Mouse (Mus musculus): ENCODE measurements around the gene Vapa.
"Not testable (repeated sequence)": the region's sequence is repeated elsewhere in the genome, so short reads cannot be mapped to it uniquely, and the experiment has no call there.

Vapa gene

DNA sequence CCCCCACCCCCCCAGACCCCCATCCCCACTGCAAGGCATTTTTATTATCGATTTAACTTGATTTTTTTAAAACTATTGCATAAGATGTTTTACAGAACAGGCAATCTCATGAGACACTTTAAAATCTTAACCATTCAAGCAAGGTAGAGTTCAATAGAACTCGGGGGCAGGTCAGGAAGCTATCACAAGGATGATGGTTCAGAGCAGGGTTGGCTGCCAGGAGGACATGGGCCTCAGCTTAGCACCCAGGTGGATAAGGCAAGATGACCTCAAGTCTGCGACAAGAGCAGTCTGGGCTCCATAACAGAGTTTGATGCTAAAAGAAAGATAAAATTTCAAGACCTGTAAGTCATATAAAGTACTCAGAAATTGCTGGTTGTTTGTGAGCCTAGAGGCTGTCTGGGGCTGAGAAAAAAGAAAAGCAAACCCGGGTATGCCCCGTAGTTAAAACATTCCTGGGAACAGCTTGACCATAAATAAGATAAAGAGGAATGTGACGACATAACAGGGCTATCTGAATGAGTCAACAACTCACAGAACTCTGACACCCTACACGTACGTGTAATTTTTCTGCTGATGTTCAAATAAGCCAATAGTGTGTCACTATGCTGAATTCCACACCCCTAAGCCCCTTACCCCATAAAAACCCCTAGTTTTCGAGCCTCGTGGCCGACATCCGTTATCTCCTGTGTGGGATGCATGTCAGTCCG lies 15.6 kb upstream of the Vapa start:
- in situ Hi-C loops (cut with MboI; ENCODE audit: low pct_unique_long_range_greater_than_20kb in 1 of 2, low sequenced_read_pairs in 2 of 2, unreplicated experiment in 1 of 2) = not testable (repeated sequence)

- in situ Hi-C loops (cut with MboI; ENCODE audit: low pct_unique_long_range_greater_than_20kb in 1 of 2, low sequenced_read_pairs in 2 of 2, unreplicated experiment in 1 of 2) = no loop called here
These were observed 12.9 kb upstream of the Vapa start for GRCm38 (mm10) chr17:65626301-65626700.

DNA sequence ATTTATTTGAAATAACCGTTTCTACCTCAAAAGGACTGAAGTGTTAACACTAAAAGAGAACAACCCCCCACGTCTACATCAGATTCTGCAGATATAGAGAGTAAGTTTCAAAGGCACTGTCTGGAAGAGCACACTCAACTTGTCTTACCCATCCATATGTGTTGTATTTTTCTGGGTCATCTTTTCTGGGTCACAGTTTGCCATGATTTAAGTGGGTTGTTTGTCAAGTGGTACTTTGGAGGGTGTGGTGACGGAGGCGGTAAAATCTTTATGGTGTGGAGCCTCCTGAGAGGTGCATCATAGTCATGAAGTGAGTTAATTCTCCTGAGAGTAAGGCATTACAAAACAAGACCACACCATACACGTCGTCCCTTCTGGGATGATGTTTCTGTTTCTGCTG lies 12.2 kb upstream of the Vapa start:
- in situ Hi-C loops (cut with MboI; ENCODE audit: low pct_unique_long_range_greater_than_20kb in 1 of 2, low sequenced_read_pairs in 2 of 2, unreplicated experiment in 1 of 2) = no loop called here

DNA sequence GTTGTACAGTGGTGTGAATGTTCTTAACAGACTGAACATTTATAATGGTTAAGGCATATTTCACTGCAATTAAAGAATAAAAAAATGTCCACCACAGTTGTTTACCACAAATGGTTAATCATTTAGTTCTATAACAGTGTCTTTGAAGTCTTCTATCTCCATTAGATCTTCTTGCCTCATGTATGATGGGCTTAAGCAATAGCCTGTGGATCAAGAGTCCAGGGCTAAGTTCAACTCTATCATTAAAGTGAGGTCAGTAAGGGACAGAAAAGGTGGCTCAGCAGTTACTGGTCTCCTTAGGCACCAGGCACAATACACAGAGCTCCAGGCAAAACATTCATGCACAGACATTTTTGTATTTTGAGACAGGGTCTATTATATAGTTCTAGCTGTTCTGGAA lies 9.8 kb upstream of the Vapa start:
- in situ Hi-C loops (cut with MboI; ENCODE audit: low pct_unique_long_range_greater_than_20kb in 1 of 2, low sequenced_read_pairs in 2 of 2, unreplicated experiment in 1 of 2) = no loop called here

- in situ Hi-C loops (cut with MboI; ENCODE audit: low pct_unique_long_range_greater_than_20kb in 1 of 2, low sequenced_read_pairs in 2 of 2, unreplicated experiment in 1 of 2) = no loop called here
These were observed 5.1 kb upstream of the Vapa start for GRCm38 (mm10) chr17:65618431-65618830.

- in situ Hi-C loops (cut with MboI; ENCODE audit: low pct_unique_long_range_greater_than_20kb in 1 of 2, low sequenced_read_pairs in 2 of 2, unreplicated experiment in 1 of 2) = no loop called here
These were observed 2.3 kb upstream of the Vapa start for GRCm38 (mm10) chr17:65615678-65616077.

DNA sequence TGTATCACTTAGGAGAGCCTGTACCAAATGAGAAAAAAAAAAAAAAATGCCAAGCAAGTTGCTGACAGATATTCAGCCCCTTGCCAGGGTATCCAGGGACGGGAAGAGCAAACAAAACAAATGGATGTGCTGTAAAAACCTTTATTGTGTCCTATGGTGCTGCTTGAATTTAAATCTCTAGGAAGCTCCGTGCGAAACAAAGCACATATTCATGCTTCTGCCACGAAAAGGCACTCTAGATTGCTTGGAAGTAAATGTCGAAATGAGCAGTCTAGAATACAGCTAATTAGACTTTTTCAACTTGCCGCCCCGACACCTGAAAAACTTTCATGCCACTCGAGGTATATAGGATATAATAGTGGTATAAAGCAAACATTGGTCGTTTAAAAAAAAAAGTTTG lies 1.1 kb upstream of the Vapa start:
- in situ Hi-C loops (cut with MboI; ENCODE audit: low pct_unique_long_range_greater_than_20kb in 1 of 2, low sequenced_read_pairs in 2 of 2, unreplicated experiment in 1 of 2) = no loop called here

DNA sequence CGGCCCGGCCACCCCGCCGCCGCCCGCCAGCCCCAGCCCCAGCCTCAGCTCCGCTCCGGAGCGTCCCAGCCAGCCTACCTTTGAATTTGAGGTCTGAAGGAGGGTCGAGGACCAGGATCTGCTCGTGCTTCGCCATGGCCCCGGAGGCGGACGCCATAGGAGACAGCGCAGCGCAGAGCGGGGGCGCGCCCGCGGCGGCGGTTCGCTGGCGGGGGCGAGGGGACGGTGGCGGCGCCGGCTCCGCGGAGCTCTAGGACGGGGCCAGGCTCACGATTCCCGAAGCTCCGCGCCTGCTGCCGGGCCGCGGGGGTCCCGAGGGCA lies 253 bp downstream of the Vapa start:
- in situ Hi-C loops (cut with MboI; ENCODE audit: low pct_unique_long_range_greater_than_20kb in 1 of 2, low sequenced_read_pairs in 2 of 2, unreplicated experiment in 1 of 2) = no loop called here

DNA sequence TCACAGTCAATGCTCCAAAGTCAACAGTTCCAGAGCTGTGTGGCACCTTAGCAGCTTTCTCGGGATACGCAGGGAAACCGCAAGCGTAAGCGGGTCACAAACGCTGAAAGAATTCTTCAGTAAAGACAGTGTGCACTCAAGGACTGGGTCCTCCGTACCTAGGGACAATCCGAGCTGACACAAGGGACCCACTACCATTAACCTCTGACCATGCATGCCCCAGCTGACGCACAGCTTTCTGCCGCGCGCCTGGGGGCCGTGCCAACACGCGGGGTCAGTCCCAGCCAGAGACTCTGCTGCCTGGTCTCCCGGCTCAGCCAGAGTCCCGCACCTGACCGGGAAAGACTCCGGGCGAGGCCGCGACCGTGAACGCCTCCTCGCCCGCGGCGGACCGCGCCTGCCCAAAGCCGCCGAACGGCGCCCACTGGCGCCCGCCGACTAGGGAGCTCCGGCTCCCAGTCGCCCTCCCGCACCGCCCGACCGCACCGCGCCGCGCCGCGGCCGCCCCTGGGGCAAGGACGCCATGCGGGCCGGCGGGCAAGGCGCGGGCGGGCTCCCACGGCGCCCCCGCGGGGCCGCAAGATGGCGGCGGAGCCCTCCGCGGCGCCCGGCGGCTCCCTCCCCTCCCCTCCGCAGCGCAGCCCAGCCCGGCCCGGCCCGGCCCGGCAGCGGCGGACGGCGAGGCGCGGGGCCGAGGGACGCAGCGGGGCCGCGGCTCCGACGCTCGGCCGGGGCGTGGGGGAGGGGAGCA lies 789 bp downstream of the Vapa start:
- in situ Hi-C loops (cut with MboI; ENCODE audit: low pct_unique_long_range_greater_than_20kb in 1 of 2, low sequenced_read_pairs in 2 of 2, unreplicated experiment in 1 of 2) = no loop called here

DNA sequence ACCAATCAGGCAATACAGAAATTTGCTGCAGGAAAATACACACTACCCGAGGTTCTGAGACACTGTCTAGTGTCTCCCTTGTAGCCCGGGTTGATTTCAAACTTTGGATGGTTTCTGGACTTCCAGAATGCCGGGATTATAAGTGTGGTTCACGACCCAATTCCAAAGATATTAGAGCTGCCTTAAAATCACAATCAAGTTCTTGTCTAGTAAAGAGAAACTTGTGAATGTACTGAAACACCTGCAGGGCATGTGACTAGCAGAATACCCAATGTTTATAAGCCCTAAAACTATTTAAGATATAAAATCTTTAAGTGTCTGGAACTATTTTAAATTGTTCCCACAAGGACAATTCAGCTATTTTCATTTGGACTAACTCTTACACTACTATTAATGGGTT lies 1.6 kb downstream of the Vapa start:
- in situ Hi-C loops (cut with MboI; ENCODE audit: low pct_unique_long_range_greater_than_20kb in 1 of 2, low sequenced_read_pairs in 2 of 2, unreplicated experiment in 1 of 2) = no loop called here

DNA sequence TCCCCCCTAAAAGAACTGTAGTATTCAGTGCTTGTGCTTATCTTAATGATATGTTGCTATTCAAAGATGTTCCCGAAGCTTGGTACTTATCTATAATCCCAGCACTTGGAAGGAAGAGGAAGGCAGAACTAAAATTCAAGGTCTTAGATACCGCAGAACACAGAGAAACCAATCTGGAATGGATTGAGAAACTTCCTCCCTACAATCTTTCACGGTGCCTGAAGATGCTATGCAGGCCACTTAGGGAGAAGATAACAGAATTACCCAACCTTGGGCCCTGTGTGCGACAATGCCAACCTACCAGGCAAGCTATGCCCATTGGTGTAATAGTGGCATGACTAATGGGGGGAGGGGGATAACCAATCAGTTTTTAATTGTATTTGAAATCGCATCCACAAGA lies 4.6 kb downstream of the Vapa start:
- in situ Hi-C loops (cut with MboI; ENCODE audit: low pct_unique_long_range_greater_than_20kb in 1 of 2, low sequenced_read_pairs in 2 of 2, unreplicated experiment in 1 of 2) = no loop called here

DNA sequence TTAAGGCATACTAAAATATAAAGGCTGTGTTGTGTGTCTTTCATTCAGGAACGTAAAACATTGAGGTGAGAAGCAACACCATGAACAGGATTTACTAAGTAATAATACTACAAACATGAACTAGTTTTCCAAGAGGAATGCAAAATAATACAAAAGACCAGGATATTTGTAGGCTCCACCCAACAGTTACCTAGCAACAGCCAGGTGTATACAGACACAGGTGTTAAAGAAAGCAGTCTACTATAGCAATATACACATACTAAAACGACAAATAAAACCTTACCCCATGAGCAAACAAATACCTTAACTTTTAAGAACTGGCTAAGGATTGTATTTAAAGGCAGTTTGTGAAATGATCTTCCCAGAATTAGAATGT lies 5.1 kb downstream of the Vapa start:
- in situ Hi-C loops (cut with MboI; ENCODE audit: low pct_unique_long_range_greater_than_20kb in 1 of 2, low sequenced_read_pairs in 2 of 2, unreplicated experiment in 1 of 2) = no loop called here

- in situ Hi-C loops (cut with MboI; ENCODE audit: low pct_unique_long_range_greater_than_20kb in 1 of 2, low sequenced_read_pairs in 2 of 2, unreplicated experiment in 1 of 2) = no loop called here
These were observed 5.6 kb downstream of the Vapa start for GRCm38 (mm10) chr17:65607574-65608311.

DNA sequence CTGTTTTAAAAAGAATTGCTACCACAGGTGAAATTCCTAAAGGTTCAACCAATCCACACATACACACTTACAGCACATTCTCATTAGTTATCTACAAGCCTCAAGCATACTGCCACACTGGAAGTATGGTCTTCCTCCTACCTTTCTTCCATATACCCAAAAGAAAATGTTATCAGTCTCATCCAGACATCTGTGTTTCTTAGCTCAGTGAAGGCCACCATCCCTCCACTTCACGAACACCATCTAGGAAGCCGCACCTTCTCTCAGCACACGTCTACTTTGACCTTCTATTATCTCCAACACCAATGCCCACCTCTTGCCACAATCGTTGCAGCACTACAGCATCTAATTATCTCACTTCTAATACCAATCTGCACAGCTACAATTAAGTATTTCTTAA lies 7.3 kb downstream of the Vapa start:
- in situ Hi-C loops (cut with MboI; ENCODE audit: low pct_unique_long_range_greater_than_20kb in 1 of 2, low sequenced_read_pairs in 2 of 2, unreplicated experiment in 1 of 2) = no loop called here

- in situ Hi-C loops (cut with MboI; ENCODE audit: low pct_unique_long_range_greater_than_20kb in 1 of 2, low sequenced_read_pairs in 2 of 2, unreplicated experiment in 1 of 2) = no loop called here
These were observed 8.5 kb downstream of the Vapa start for GRCm38 (mm10) chr17:65604892-65605291.

GRCm38 (mm10) chr17:65604315-65604714 lies 9.0 kb downstream of the Vapa start:
- in situ Hi-C loops (cut with MboI; ENCODE audit: low pct_unique_long_range_greater_than_20kb in 1 of 2, low sequenced_read_pairs in 2 of 2, unreplicated experiment in 1 of 2) = no loop called here

DNA sequence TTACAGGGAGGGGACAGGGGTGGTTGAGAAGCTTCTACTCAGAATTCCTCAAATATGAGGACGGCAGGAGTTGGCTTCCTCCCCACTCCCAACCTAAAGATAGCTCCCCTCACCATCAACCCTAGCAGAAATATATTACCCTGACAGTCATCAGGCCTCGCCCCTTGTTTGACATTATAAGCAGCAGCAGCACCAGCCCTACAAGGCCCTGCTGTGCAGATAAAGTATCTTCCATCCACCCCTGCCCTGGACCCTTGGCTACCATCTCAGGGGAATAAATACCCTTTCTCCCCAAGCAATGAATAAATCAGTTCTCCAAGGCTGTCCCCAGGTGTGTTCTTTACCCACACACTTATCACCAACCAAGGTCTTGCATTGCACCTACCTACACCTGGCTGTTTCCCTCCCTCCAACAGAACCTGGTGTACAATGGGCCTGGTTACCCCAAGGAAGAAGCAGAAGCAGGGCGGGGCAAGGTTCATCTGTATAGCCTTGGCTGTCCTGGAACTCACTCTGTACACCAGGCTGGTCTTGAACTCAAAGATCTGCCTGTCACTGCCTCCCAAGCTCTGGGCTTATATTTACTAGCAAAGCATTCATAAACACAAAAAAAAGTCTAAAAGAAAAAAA lies 15.4 kb downstream of the Vapa start:
- in situ Hi-C loops (cut with MboI; ENCODE audit: low pct_unique_long_range_greater_than_20kb in 1 of 2, low sequenced_read_pairs in 2 of 2, unreplicated experiment in 1 of 2) = no loop called here

DNA sequence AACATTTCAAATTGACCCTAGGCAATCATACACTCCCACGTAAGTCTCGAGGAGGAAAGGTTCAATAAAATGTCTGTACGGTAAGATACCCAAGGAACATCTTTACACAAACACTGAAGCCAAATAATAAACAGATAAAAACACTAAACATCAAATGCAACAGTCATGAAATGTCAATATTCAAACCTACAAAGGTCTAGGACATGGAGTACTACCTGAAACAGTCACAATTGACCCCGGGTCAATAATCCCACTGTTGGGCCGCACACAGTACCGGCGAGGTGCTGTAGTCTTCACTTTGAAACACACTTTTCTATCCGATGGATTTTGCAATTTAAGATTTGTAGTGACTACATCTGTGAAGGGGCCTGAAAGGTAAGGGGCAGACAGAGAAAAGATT lies 18.7 kb downstream of the Vapa start:
- in situ Hi-C loops (cut with MboI; ENCODE audit: low pct_unique_long_range_greater_than_20kb in 1 of 2, low sequenced_read_pairs in 2 of 2, unreplicated experiment in 1 of 2) = no loop called here

GRCm38 (mm10) chr17:65586892-65587291 lies 26.5 kb downstream of the Vapa start:
- in situ Hi-C loops (cut with MboI; ENCODE audit: low pct_unique_long_range_greater_than_20kb in 1 of 2, low sequenced_read_pairs in 2 of 2, unreplicated experiment in 1 of 2) = no loop called here
